Mouse (Mus musculus) stomach, postnatal 0 days (tissue): ENCODE results near the gene Atp8b5.

Source experiments
- CTCF ChIP-seq: IDR thresholded peaks from 2 replicates; pipeline ENCODE4 v1.5.1; 2016; ENCODE audit warnings: antibody characterized with exemption, low read depth, mild to moderate bottlenecking, moderate library complexity
- EP300 ChIP-seq: optimal IDR thresholded peaks from 2 replicates; pipeline ENCODE3; 2016; ENCODE audit warnings: antibody characterized with exemption

GRCm38 (mm10) chr4:43334771-43335170 lies 67.8 kb downstream of the Atp8b5 start:
- TF ChIP-seq CTCF (no peak), EP300 (no peak)
